Mouse (Mus musculus) urinary bladder, postnatal 10 days (tissue): ENCODE data around the gene Galntl6.
"Not testable (repeated sequence)": the region's sequence is repeated elsewhere in the genome, so short reads cannot be mapped to it uniquely, and the experiment has no call there.

Experiments used
- DNase-seq: peaks from one replicate; pipeline ENCODE4 v3.0.0; 2022; ENCODE audit warnings: low spot score

The Galntl6 gene

DNA sequence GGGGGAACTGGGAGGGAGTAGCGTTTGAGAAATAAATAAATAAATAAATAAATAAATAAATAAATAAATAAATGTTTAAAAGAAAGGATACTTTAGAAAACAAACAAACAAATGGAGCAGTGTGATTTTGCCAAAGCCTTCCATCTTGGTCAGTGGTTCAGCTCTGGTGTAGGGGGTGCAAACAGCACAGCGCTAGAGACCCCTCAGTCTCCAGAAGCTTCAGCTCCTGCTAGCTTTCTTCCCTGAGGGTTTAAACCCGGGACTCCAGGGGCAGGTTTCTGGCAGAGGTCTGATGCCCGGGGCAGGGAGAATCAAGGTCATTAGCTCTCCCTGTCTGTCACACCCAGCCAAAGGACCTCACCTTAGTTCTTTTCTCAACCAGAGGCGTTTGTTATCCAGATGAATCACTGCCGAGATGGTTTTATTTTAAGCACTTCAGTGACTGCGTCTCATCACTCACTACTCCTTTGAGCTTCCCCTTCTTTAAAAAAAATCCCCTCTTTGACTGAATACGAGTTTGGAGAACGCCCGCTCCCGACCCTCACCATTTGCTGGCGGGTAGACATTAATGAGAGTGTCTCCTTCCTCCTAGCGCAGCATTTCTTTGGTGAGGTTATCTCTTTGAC is 1146.6 kb downstream of the Galntl6 start:
- DNase-seq: no peak

DNA sequence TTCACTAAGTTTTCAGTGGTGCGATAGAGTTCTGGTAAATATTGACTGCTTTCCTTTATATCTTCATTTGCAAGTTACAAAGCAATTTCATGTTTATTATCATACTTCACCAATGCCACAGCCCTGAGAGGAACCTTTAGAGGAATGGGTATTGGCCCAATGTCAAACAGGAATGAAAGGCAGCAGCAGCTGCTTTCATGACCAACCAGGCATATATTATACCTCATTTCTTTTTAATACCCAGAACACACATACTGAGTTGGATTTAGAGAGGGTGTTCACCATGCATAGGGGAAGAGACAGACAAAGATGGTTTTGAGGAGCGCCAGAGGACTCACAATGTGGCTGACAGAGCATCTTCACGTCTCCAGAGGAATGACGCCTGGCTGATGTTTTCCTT is 1147.2 kb downstream of the Galntl6 start:
- no peak for DNase-seq

DNA sequence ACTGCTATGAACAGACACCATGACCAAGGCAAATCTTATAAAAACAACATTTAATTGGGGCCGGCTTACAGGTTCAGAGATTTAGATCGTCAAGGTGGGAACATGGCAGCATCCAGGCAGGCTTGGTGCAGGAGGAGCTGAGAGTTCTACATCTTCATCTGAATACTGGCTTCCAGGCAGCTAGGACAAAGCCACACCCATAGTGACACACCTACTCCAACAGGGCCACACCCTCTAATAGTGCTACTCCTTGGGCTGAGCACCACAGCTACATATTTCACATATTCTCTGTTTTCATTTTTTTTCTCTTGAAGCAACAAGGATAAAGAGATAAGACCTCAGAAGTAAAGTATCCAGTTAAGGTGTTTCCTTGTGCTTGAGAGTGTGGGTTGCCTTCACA is 1149.8 kb downstream of the Galntl6 start:
- not testable (repeated sequence) for DNase-seq

DNA sequence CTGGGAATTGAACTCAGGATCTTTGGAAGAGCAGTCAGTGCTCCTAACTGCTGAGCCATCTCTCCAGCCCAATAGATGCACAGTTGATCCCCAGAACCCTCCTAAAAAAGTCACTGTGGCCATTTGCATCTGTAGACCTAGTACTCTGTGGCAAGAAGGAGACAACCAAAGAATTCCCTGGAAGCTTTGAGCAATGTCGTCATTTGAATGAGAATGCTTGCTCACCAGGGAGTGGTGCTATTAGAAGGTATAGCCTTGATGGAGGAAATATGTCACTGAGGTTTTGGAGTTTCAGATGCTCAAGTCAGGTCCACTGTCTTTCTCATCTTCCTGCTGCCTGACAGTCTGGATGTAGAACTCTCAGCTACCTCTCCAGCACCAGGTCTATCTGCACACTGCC is 1151.5 kb downstream of the Galntl6 start:
- DNase-seq: no peak

DNA sequence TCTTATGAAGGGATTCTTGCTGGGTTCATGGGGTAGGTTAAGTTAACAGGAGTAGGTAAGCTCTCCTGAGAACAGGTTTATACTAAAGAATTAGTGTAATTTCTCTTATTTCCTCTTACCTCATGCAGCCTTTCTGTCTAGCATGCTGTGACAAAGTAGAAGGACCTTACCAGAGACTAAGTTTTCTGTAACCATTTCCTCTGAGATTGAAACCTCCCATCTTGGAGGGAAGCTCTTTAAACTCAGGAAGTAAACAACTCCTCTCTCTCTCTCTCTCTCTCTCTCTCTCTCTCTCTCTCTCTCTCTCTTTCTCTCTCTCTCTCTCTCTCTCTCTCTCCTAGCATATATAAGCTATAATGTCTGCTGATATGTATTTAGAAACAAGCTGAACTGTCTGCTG is 1153.6 kb downstream of the Galntl6 start:
- no peak for DNase-seq

DNA sequence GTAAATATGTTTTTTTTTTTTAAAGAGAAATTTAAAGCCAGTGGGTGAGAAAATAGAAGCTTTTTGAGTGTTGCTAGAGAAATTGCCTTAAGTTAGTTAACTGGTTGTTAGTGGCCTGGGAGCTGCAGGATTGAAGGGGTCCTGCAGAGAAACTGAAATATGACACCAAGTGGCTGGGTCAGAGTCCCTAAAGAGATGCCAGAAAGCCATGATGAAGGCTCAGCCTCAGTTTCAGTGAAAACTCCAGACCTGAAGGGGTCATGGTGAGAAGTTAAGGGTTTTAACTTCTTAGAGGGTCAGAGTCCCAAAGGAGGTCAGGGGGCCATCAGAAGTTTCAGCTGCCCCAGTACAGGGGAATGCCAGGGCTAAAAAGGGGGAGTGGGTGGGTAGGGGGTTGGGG is 1155.0 kb downstream of the Galntl6 start:
- DNase-seq: no peak

DNA sequence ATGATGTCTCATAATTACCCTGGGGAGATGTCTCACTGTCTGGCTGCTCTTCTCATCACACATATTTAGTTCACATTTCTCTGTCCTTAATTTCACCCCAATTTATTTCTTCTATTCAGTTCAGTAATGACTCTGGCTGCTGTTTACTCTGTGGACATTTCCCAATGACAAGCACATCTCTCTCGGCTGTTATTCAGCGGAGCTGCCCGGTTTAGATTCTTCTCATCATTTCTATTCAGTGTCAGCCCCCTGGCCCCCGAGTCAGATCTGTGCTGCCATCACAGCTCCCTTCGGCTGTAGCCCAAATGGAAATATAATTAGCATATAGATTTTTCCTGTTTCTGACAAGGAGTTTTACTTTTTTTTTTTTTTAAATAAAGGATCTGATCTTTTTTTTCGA is 1158.4 kb downstream of the Galntl6 start:
- DNase-seq: no peak

DNA sequence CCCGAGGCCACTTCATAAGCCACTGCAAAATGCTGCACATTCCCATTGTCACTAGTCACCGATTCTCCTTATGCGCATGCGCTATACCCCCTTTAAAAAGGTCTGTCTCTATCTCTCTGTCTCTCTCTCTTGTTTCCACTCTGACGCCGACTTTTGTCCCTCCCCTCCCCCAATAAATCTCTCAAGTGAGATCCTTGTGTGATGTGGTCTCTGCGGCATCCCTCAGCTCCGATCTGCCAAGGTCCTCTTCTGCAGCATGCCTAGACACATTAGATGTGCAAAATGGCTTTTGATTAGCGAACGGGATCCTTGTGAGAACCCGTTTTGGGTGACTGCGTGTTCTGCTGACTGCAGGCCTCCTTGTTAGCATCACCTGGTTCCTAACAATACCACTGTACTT is 1168.8 kb downstream of the Galntl6 start:
- DNase-seq: no peak

DNA sequence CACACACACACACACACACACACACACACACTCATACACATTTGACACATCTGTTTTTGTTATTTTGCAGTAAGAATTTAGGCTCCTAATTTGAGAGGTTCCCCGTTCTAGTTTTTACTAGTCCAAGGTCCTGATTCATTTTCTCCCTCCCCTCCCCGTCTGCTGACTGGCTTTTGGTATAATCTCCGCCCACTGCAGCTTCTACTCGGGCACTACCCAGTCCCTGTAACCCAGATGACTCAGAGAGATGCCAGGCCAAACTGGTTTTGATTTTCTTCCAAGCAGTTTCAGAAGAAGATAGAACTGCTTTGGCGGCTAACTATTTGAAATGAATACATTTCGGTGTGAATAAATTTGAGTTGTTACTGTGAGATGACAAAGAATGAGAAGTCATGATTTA is 1170.5 kb downstream of the Galntl6 start:
- no peak for DNase-seq

DNA sequence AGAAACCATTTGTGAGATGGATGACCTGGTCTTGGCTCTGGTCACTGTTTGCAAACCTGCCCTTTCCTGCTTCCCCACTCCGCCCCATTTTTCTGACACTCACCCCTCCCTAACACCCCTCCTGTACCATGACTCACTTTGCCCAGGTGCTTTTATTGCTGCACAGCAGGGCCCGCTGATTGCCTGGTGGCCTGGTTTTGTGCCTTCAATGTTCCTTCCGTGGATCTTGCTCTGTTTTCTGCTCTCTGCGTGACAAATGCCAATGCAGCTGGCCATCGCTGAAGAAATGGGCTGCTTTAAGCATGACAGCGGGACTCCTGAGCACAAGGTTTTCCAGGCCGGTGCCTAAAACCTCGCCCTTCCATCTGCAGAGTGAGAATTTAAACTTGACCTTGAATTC is 1171.1 kb downstream of the Galntl6 start:
- no peak for DNase-seq

DNA sequence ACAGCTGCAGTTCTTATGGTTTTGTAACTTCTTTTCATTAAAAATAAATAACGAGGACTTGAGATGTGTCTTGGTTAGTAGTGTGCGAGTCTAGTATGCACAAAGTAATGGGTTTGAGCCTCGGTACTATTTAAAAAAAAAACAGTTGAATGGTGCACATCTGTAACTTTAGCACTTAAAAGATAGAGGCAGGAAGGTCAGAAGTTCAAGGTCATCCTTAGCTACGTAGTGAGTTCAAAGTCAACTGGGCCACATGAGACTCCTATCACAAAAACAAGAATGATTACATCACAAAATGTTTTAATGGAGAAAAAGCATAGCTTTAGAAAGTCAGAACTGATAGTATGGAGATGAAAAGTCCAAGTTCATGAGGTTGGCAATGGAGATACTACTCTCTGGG is 1175.2 kb downstream of the Galntl6 start:
- no peak for DNase-seq

DNA sequence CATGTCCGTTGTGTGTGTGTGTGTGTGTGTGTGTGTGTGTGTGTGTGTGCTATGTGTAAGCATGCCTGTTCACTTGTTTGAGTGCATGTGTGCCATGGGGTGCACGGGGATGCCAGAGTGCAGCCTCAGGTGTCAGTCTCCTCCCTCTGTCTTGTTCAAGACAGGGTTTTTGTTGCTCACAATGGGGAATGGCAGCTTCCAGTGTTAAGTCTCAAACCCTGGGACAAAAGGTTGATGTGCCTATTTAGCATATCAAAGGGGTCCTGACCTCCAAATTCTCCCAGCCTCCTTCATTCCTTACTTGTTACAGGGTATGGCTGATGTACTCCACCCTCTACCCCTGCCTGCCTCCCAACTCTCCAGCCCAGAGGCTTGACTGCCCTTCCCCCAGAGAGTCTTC is 1179.6 kb downstream of the Galntl6 start:
- DNase-seq: no peak

DNA sequence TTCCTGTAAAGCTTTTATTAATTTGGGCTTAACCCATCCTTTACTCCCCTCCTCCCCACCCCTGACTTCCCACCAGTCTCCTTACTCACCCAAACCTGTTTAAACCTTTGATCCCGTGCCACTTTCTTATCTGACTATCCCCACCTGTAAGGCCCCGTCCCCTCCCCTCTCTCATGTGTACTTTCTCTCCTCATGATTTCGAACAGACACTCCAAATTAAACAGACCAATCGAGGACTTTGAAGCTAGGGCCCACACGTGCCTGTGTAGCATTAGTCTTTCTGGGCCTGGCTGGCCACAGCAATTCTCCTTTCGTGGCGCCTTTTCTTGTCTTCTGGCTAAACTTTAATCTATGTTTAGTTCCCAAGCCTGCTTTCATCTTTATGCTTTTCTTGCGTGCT is 1180.8 kb downstream of the Galntl6 start:
- DNase-seq: no peak

DNA sequence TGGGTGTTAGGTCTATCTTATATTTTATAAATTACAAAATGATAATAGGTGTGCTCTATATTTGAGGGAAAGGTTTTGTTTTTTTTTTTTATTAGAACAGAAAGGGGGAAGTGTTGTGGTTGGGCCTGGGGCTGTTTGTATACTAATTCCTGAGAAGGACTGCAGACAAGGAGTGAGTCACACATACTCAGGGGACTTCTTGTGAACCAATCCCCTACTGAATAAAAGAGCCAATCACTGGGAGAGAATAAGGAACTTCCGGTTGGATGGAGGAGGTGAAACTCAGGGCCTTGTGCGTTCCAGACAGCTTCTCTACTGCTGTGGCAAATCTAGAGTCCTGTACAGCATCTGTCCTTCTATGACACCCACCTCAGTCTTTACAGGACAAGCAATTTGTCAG is 1184.2 kb downstream of the Galntl6 start:
- DNase-seq: no peak

DNA sequence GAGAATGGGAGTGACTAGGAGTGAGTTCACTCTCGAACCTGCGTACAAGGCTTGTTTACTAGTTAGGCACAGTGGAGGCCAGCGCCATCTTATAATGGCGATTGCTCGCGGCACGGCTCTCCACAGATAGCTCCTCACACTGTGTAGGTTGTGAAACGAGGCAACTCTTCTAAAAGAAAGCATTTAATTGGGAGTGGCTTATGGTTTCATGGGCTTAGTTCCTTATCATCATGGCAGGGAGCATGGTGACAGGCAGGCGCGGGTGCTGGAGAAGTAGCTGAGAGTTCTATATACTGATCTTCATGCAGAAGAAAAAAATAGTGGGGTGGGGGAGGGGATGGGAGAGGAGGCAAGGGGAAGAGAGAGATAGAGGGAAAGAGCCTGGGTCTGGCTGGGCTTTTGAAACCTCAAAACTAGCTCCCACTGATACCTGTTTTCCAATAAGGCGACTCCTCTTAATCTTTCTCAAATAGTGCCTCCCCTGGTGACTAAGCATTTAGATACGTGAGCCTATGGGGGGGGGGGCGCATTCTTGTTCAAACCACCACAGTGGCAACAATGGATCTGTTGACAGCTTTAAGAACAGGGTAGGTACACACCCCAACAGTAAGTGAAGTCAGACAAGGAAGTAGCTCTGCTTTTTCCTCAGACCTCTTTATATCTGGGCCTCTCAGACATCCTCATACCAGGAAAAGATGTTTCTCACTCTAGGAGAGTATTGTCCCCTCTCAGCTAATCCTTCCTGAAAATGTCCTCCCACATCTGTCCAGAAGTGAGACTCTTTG is 1187.4 kb downstream of the Galntl6 start:
- no peak for DNase-seq
